Mouse (Mus musculus) liver, embryonic 12.5 days (tissue): ENCODE measurements around the gene Gm49388. TPM values are rescaled to one million over a fixed set of nuclear protein-coding genes. Genes with fewer than 3 reads are reported as not detected.

ENCODE experiments used
- ATAC-seq: fragments of 200-750 bp; cut with Nextera tagmentation; 2 replicates; pipeline ENCODE4 v1.8.0; 2017; ENCODE audit warnings: moderate number of reproducible peaks, mild to moderate bottlenecking, moderate library complexity
- H3K27ac ChIP-seq: fragments of 300-500 bp; sonication (generic); 2 replicates; pipeline ENCODE4 v1.5.1; 2016; ENCODE audit warnings: mild to moderate bottlenecking
- H3K27me3 ChIP-seq: fragments of 300-500 bp; sonication (generic); replicated peaks from 2 replicates; pipeline ENCODE4 v1.6.1; 2016; ENCODE audit warnings: mild to moderate bottlenecking, moderate library complexity
- H3K36me3 ChIP-seq: fragments of 300-500 bp; sonication (generic); 2 replicates; pipeline ENCODE4 v1.6.1; 2016; ENCODE audit warnings: mild to moderate bottlenecking, moderate library complexity
- H3K4me1 ChIP-seq: fragments of 300-500 bp; sonication (generic); 2 replicates; pipeline ENCODE4 v1.6.1; 2016
- H3K4me2 ChIP-seq: fragments of 300-500 bp; sonication (generic); 2 replicates; pipeline ENCODE4 v1.6.1; 2016; ENCODE audit warnings: mild to moderate bottlenecking, moderate library complexity
- H3K4me3 ChIP-seq: fragments of 300-500 bp; sonication (generic); 2 replicates; pipeline ENCODE4 v1.5.1; 2016; ENCODE audit warnings: mild to moderate bottlenecking, moderate library complexity
- H3K9ac ChIP-seq: fragments of 300-500 bp; sonication (generic); 2 replicates; pipeline ENCODE4 v1.6.1; 2016; ENCODE audit warnings: mild to moderate bottlenecking, moderate library complexity
- H3K9me3 ChIP-seq: fragments of 300-500 bp; sonication (generic); replicated peaks from 2 replicates; pipeline ENCODE4 v1.6.1; 2016; ENCODE audit warnings: mild to moderate bottlenecking, moderate library complexity
- WGBS: fragments of 180-500 bp; shearing (Covaris S2); methylation state at CpG from one replicate; pipeline ENCODE4 v1.1.7; 2016; ENCODE audit not compliant: insufficient replicate concordance; 5-methylcytosine and 5-hydroxymethylcytosine counted together
- polyA plus RNA-seq: library from polyadenylated mRNA; unstranded; fragments of >200 nt; fragmentation: Nextera tagmentation; extraction: Ambion mirVana; gene quantifications from 2 replicates; pipeline ENCODE4 v1.2.1, GENCODE M21; 2016

Gm49388 gene
- polyA plus RNA-seq, 1 experiment from 2014 or later = not detected

DNA sequence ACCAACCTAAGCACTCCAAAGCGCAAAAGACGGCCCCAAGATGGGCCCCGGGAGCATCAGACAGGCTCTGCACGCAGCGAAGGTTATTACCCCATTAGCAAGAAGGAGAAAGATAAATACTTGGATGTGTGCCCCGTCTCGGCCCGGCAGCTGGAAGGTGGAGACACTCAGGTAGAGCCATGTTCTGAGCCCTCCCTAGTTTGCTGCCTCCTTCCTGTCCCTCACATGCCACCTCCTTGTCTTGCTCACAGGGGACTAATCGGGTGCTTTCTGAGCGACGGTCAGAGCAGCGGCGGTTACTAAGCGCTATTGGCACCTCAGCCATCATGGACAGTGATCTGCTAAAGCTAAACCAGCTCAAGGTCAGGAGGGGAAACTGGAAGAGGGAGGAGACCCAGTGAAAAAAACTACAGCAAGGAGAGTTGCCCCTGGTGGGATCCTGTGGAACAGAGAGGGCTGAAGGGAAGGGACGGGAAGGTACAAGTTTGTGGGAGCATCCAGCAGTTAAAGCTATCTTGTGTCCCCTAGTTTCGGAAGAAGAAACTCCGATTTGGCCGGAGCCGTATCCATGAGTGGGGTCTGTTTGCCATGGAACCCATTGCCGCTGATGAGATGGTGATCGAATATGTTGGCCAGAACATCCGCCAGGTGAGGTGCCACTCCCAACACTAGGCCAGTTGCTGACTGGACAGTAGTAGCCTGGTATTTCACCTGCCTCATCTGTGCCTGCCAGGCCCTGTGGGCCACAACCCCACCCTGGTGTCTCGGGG lies 11.9 kb downstream of the Gm49388 start:
- H3K27ac ChIP-seq = no peak overlapping the region
- no peak overlapping the region for H3K4me2 ChIP-seq
- 91% methylated on average over 23 of the region's 23 CpGs for WGBS
- no peak overlapping the region for H3K9ac ChIP-seq
- H3K36me3 ChIP-seq = peaks cover 93% of the 10 kb centered on the region
- no peaks in the 10 kb centered on the region for H3K9me3 ChIP-seq
- H3K4me3 ChIP-seq = no peak overlapping the region
- H3K4me1 ChIP-seq = peaks cover 26% of the 10 kb centered on the region
- H3K27me3 ChIP-seq = no peaks in the 10 kb centered on the region
- ATAC-seq = no peak

DNA sequence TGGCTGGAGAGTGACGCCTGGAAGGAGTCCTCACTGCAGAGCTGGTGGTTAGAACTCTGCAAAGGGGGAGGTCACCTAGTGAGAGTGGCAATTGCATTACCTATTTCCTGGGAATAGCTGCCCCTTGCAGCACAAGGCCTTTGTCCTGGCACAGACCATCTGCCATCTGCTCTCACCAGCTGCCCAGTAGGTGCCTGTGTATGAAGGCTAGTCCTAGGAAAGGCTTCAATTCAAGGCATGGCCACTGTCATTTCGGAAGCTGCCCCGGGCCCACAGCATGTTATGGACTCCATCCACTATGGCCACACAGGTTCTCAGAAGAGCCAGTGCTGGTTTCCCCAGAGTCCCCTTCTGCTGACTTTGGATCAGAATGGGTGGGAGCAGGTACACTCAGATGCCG lies 13.2 kb downstream of the Gm49388 start:
- Histone ChIP-seq H3K4me2 (no peak overlapping the region), H3K36me3 (peaks cover 91% of the 10 kb centered on the region), H3K9ac (no peak overlapping the region), H3K9me3 (no peaks in the 10 kb centered on the region), H3K27me3 (no peaks in the 10 kb centered on the region), H3K27ac (no peak overlapping the region), H3K4me1 (peaks cover 36% of the 10 kb centered on the region), H3K4me3 (no peak overlapping the region)
- whole genome bisulfite sequencing = 81% methylated on average over 4 of the region's 4 CpGs
- no peak for ATAC-seq

DNA sequence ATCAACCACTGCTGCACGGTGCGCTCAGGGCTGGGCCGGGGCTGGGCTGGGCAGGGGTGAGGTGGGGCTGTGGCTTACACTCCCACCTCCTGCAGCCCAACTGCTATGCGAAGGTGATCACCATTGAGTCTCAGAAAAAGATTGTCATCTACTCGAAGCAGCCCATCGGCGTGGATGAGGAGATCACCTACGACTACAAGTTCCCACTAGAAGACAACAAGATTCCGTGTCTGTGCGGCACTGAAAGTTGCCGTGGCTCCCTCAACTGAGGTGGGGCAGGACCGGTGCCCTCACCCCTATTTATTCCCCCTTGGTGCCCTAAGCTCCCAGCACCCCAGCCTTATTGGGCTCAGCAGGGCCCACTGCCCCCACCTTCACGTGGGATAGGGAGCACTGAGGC lies 13.8 kb downstream of the Gm49388 start:
- no peaks in the 10 kb centered on the region for H3K27me3 ChIP-seq
- WGBS = 83% methylated on average over 13 of the region's 13 CpGs
- no peak for ATAC-seq
- peaks cover 85% of the 10 kb centered on the region for H3K36me3 ChIP-seq
- H3K9me3 ChIP-seq = no peaks in the 10 kb centered on the region
- H3K9ac ChIP-seq = no peak overlapping the region
- H3K4me3 ChIP-seq = no peak overlapping the region
- H3K4me1 ChIP-seq = peaks cover 41% of the 10 kb centered on the region
- H3K4me2 ChIP-seq = no peak overlapping the region
- H3K27ac ChIP-seq = no peak overlapping the region; the same call in 1 of the 2 replicates

DNA sequence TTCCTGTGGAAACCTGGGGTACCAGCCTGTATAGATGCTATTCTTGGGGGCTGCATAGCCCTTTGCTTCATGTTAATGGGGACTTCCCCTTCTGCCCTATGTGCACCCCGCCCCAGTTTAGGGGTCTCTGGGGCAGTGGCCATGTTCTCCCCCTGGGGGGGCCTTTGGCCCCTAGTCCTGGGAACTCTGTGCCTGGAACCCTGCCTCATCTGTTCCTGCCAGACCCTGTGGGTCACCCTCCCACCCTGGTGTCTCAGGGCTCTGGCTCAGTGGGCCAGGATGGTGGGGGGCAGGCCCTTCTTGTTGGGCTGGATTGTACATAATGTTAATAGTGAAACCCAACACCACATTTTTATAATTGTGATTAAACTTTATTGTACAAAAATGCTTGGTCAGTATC lies 14.3 kb downstream of the Gm49388 start:
- no peak overlapping the region for H3K4me2 ChIP-seq
- peak overlapping the region; percentile 17; the same call in 1 of the 2 replicates for H3K27ac ChIP-seq
- no peaks in the 10 kb centered on the region for H3K27me3 ChIP-seq
- no peak overlapping the region for H3K4me3 ChIP-seq
- no peak for ATAC-seq
- peaks cover 46% of the 10 kb centered on the region for H3K4me1 ChIP-seq
- WGBS = 75% methylated on average over 1 of the region's 1 CpGs
- H3K9ac ChIP-seq = no peak overlapping the region
- peaks cover 80% of the 10 kb centered on the region for H3K36me3 ChIP-seq
- H3K9me3 ChIP-seq = no peaks in the 10 kb centered on the region

DNA sequence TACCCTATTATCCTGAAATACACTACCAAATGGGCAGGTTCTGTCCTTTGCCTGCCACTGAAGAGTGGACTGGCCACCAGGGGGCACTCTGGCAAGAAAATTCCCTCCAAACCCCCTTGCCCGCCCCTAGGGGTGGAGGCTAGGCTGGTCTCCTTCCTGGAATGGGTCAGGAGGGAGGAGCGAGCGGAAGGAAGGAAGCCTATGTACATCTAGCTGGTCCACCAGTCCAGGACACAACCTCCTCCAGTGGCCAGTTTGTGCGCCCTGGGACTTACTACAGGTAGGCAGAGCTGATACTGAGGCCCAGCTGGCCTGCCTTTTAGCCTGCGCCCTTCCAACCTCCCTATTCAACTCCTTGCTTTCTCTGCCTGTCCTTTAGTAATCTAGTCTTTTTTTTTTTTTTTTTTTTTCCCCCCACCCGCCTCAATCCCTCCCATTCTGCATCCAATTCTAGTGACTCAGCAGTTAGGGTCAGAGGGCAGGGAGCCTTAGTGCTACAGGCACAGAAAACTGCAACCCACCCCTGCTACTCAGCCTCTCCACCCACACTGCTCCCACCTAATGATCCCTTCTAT lies 15.1 kb downstream of the Gm49388 start, which contains the start of gene Hsd3b7:
Hsd3b7 (plus strand) TSS at position 170 of the 575 bp plus-strand sequence.
- Histone ChIP-seq H3K4me2 (peak within 1 kb of the TSS; percentile 45), H3K4me1 (peaks cover 54% of the 10 kb centered on the region), H3K27ac (peak within 1 kb of the TSS; percentile 42), H3K36me3 (peaks cover 72% of the 10 kb centered on the region), H3K9ac (peak within 1 kb of the TSS; percentile 37; the same call in 1 of the 2 replicates), H3K27me3 (no peaks in the 10 kb centered on the region), H3K9me3 (no peaks in the 10 kb centered on the region), H3K4me3 (peak within 1 kb of the TSS; percentile 16)
- peak; percentile 61 for ATAC-seq
- WGBS = 24% methylated on average over 6 of the region's 6 CpGs

DNA sequence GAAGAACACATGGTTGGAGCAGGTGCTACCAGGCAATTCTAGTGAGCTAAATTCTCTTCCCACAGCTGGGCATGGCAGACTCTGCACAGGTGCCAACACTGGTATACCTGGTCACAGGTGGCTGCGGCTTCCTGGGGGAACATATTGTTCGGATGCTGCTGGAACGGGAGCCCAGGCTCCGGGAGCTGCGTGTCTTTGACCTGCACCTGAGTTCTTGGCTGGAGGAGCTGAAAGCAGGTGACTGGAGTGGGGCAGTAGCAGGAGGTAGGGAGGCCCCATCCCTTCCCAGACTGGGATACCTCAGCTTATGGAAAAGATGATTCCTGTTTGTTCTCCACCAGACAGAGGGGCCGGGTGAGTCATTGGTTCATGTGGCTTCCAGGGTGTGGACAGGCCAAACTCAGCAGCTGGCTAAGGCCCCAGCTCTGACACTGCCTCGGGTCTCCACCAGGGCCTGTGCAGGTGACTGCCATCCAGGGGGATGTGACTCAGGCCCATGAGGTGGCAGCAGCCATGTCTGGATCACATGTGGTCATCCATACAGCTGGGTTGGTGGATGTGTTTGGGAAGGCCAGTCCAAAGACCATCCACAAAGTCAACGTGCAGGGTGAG lies 15.7 kb downstream of the Gm49388 start:
- WGBS = 78% methylated on average over 8 of the region's 8 CpGs
- no peak for ATAC-seq

DNA sequence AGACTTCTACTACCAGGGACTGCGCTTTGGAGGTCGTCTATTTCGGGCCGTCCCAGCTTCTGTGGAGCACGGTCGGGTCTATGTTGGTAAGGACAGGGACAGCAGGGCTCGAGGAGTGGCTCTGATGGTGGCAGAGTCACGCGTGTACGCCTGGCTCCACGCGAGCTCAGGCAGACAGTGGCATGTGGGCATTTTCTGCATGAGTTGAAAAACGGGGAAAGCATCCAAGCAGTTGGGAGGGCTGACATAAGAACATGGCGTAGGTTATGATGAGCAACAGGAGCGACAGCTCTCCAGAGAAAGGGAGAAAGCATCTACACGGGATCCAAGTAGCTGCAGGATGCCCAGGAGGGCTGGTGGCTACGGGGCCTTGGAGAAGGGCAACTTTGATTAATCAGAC lies 16.9 kb downstream of the Gm49388 start:
- Histone ChIP-seq H3K9ac (no peak overlapping the region), H3K9me3 (no peaks in the 10 kb centered on the region), H3K4me2 (no peak overlapping the region), H3K4me1 (peaks cover 72% of the 10 kb centered on the region), H3K4me3 (no peak overlapping the region), H3K36me3 (peaks cover 54% of the 10 kb centered on the region), H3K27me3 (no peaks in the 10 kb centered on the region), H3K27ac (no peak overlapping the region)
- no peak for ATAC-seq
- 86% methylated on average over 17 of the region's 17 CpGs for WGBS

More for the DNA sequence above, 15.7 kb downstream of the Gm49388 start:
- Histone ChIP-seq H3K4me2 (peak overlapping the region; percentile 45), H3K9me3 (no peaks in the 10 kb centered on the region), H3K4me3 (peak overlapping the region; percentile 16), H3K9ac (no peak overlapping the region), H3K27ac (peak overlapping the region; percentile 42), H3K27me3 (no peaks in the 10 kb centered on the region), H3K4me1 (peaks cover 60% of the 10 kb centered on the region), H3K36me3 (peaks cover 66% of the 10 kb centered on the region)

DNA sequence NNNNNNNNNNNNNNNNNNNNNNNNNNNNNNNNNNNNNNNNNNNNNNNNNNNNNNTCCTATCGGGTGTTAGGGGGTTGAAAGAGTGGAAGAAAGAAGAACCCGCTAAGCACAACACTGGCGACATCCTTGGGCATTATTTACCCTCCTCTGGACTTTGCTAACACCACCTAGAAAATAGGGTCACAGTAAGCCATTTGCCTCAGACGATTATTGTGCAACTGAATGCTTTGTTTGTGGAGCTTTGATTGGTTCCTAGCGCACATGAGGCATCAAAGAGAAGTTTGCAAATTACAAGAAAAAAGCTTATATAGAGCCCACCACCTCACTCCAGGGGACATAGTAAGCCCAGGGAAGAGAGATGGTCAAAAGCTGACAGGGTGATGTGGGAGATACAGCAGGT lies 23.4 kb downstream of the Gm49388 start:
- H3K4me1 ChIP-seq = peaks cover 51% of the 10 kb centered on the region
- H3K36me3 ChIP-seq = no peaks in the 10 kb centered on the region
- H3K27ac ChIP-seq = peak overlapping the region; percentile 30; the same call in 1 of the 2 replicates
- H3K9ac ChIP-seq = no peak overlapping the region
- H3K4me2 ChIP-seq = no peak overlapping the region
- H3K4me3 ChIP-seq = no peak overlapping the region
- no peak for ATAC-seq
- 53% methylated on average over 5 of the region's 5 CpGs for WGBS
- H3K27me3 ChIP-seq = no peaks in the 10 kb centered on the region
- H3K9me3 ChIP-seq = no peaks in the 10 kb centered on the region

DNA sequence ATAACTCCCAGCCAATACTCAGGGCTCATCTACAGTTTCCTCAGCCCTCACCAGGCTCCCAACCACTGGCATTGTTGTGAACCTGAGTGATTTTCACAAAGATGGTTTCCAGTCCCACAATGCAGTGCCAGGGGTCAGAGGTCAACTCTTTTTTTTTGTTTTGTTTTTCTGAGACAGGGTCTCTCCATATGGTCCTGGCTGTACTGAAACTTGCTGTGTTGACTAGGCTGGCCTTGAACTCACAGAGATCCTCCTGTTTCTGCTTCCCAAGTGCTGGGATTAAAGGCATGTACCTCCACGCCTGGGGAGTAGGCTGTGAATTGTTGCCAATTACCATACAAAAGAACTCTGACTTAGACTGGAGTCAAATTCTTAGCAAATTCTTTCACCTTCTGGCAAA lies 24.4 kb downstream of the Gm49388 start:
- Histone ChIP-seq H3K27me3 (no peaks in the 10 kb centered on the region), H3K27ac (no peak overlapping the region), H3K9me3 (no peaks in the 10 kb centered on the region), H3K4me3 (no peak overlapping the region), H3K36me3 (no peaks in the 10 kb centered on the region), H3K4me2 (no peak overlapping the region), H3K9ac (no peak overlapping the region), H3K4me1 (peaks cover 48% of the 10 kb centered on the region)
- 77% methylated on average over 1 of the region's 1 CpGs for WGBS
- ATAC-seq = no peak

DNA sequence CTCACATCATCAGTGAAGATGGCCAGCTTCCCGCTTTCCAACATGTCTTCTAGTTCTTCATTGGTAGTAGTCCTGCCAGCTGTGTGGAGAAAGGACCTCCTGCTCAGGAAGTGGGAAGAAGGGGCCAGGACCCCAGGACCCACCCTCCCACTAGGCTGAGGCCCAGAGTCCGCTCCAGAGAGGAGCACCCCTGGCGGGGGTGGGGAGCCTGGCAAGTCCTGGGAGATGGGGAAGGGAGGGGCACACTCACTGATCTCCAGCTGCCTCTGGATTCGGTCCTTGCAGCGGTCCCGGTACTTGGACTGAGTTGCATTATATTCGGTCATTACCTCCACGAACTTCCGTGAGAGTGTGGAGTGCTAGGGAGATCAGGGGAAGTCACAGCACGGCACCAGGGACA lies 25.2 kb downstream of the Gm49388 start:
- no peaks in the 10 kb centered on the region for H3K9me3 ChIP-seq
- H3K4me3 ChIP-seq = no peak overlapping the region
- ATAC-seq = no peak
- H3K9ac ChIP-seq = no peak overlapping the region
- 82% methylated on average over 10 of the region's 10 CpGs for WGBS
- H3K27me3 ChIP-seq = no peaks in the 10 kb centered on the region
- H3K4me1 ChIP-seq = peaks cover 48% of the 10 kb centered on the region
- H3K27ac ChIP-seq = no peak overlapping the region
- no peaks in the 10 kb centered on the region for H3K36me3 ChIP-seq
- H3K4me2 ChIP-seq = no peak overlapping the region

DNA sequence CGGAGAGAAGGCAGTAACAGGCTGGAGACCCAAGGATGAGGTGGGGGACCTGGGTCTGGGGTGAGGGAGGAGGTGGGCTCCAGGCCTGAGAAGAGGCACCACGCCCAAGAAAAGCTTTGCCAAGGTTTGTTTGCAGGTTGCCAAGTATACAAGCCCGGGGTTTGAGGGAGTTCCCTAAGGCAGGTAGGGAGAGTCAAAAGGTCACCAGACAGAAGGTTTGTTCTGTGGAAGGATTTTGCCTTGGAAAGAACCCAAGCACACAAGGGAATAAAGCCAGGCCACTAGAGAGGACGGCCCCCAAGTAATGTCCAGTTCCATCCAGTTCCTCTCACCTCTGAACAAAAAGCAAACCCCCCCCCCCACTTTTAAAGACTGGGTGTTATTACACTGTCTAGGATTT lies 25.8 kb downstream of the Gm49388 start:
- H3K27me3 ChIP-seq = no peaks in the 10 kb centered on the region
- H3K36me3 ChIP-seq = no peaks in the 10 kb centered on the region
- 77% methylated on average over 4 of the region's 4 CpGs for WGBS
- H3K4me3 ChIP-seq = no peak overlapping the region
- peaks cover 48% of the 10 kb centered on the region for H3K4me1 ChIP-seq
- no peak for ATAC-seq
- no peak overlapping the region for H3K4me2 ChIP-seq
- H3K9me3 ChIP-seq = no peaks in the 10 kb centered on the region
- no peak overlapping the region for H3K27ac ChIP-seq
- H3K9ac ChIP-seq = no peak overlapping the region

DNA sequence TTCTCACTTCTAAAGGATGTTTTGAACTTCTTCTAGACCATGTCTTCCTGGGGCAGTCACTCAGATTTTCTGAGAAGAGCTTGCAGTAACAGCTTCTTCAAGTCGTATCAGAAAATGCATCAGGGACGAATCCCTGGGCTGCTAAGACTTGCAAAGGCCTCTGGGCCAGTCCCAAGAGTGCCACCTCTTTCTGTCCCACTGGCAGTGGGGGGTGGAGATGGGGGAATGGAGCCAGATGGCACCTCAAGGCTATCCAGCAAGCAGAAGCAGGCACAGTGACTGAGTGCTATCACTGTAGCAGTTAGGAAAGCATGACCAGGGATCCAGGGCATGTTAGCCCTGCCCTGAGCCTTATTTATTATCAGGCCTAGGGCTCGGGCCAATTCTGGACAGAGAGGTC lies 26.9 kb downstream of the Gm49388 start:
- Histone ChIP-seq H3K27ac (no peak overlapping the region), H3K4me1 (peaks cover 38% of the 10 kb centered on the region)
- WGBS = 70% methylated on average over 3 of the region's 3 CpGs

More for the DNA sequence above, 26.9 kb downstream of the Gm49388 start:
- Histone ChIP-seq H3K4me3 (no peak overlapping the region), H3K36me3 (no peaks in the 10 kb centered on the region), H3K27me3 (no peaks in the 10 kb centered on the region), H3K9me3 (no peaks in the 10 kb centered on the region), H3K9ac (no peak overlapping the region), H3K4me2 (no peak overlapping the region)
- ATAC-seq = no peak
